Mouse (Mus musculus) heart, postnatal 0 days (tissue): ENCODE measurements around the gene Enpp1. TPM values are rescaled to one million over a fixed set of nuclear protein-coding genes. Genes with fewer than 3 reads are reported as not detected.
A peak's percentile ranks its signal among the peaks of the same experiment; 100 is the strongest.

ENCODE experiments used
- ATAC-seq: fragments of 200-750 bp; cut with Nextera tagmentation; 2 replicates; pipeline ENCODE4 v1.8.0; 2017; ENCODE audit warnings: low read depth, moderate number of reproducible peaks, moderate library complexity; ENCODE audit not compliant: insufficient read depth
- DNase-seq: peaks from one replicate; pipeline ENCODE4 v3.0.0-alpha.2; 2016; ENCODE audit warnings: low spot score
- H3K27ac ChIP-seq: fragments of 300-500 bp; sonication (generic); 2 replicates; pipeline ENCODE4 v1.5.1; 2014; ENCODE audit warnings: low read depth, mild to moderate bottlenecking
- H3K27me3 ChIP-seq: fragments of 300-500 bp; sonication (generic); 2 replicates; pipeline ENCODE4 v1.6.1; 2014; ENCODE audit warnings: low read length, mixed read lengths; ENCODE audit not compliant: control insufficient read depth, insufficient read depth
- H3K36me3 ChIP-seq: fragments of 300-500 bp; sonication (generic); replicated peaks from 2 replicates; pipeline ENCODE4 v1.6.1; 2014; ENCODE audit warnings: low read length, mixed read lengths; ENCODE audit not compliant: control insufficient read depth, insufficient read depth
- H3K4me1 ChIP-seq: fragments of 300-500 bp; sonication (generic); 2 replicates; pipeline ENCODE4 v1.6.1; 2014; ENCODE audit warnings: antibody characterized with exemption; ENCODE audit not compliant: control insufficient read depth, insufficient read depth
- H3K4me2 ChIP-seq: fragments of 300-500 bp; sonication (generic); 2 replicates; pipeline ENCODE4 v1.6.1; 2014; ENCODE audit warnings: low read depth, mild to moderate bottlenecking, low read length, moderate library complexity
- H3K4me3 ChIP-seq: fragments of 300-500 bp; sonication (generic); 2 replicates; pipeline ENCODE4 v1.5.1; 2014; ENCODE audit warnings: low read depth, low read length
- H3K9ac ChIP-seq: fragments of 300-500 bp; sonication (generic); replicated peaks from 2 replicates; pipeline ENCODE4 v1.6.1; 2014; ENCODE audit warnings: low read depth, low read length, mixed read lengths
- H3K9me3 ChIP-seq: fragments of 300-500 bp; sonication (generic); replicated peaks from 2 replicates; pipeline ENCODE4 v1.6.1; 2016; ENCODE audit warnings: low read length; ENCODE audit not compliant: control insufficient read depth
- CTCF ChIP-seq: IDR thresholded peaks from 2 replicates; pipeline ENCODE4 v1.5.1; 2016; ENCODE audit warnings: antibody characterized with exemption, control low read depth, low read depth
- EP300 ChIP-seq: IDR thresholded peaks from 2 replicates; pipeline ENCODE4 v1.6.1; 2016; ENCODE audit warnings: antibody characterized with exemption, low read depth
- WGBS: fragments of 180-500 bp; shearing (Covaris S2); extraction: QIAGEN DNeasy Blood & Tissue Kit; methylation state at CpG from one replicate; pipeline ENCODE4 v1.1.7; 2014; 5-methylcytosine and 5-hydroxymethylcytosine counted together
- polyA plus RNA-seq: library from polyadenylated mRNA; unstranded; fragments of >200 nt; fragmentation: Nextera tagmentation; extraction: Ambion mirVana; gene quantifications from 2 replicates; pipeline ENCODE4 v1.2.1, GENCODE M21; 2015
- total RNA-seq: library from RNA; depleted of rRNA; stranded (reverse); fragments of >200 nt; gene quantifications from 2 replicates; pipeline ENCODE4 v1.2.3, GENCODE M21; 2014; ENCODE audit warnings: low replicate concordance

The Enpp1 gene
- total and polyA plus RNA-seq, 2 experiments from 2014 or later, result 1.8 to 2.5 TPM

DNA sequence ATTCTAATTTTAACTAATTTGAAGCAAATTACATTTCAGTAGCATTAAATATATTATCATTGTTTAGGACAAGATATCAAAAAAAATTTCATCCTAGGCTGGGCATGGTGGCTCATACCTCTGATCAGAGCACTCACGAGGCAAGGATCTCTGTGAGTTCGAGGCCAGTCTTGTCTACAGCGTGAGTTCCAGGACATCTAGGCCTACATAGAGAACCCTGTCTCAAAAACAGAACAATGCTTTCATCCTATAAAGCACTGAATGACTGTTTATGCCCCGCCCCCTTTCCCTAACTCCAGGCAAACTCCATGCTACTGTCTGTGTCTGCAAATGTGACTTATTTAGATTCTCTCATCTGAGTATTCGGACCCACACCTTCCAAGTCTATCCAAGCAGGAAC lies 80.8 kb downstream of the Enpp1 start:
- ATAC-seq (no peak), DNase-seq (no peak)
- no peak overlapping the region for H3K9ac ChIP-seq
- H3K4me1 ChIP-seq, result peaks cover 7% of the 10 kb centered on the region
- H3K4me2 ChIP-seq, result no peak overlapping the region
- H3K27me3 ChIP-seq, result no peaks in the 10 kb centered on the region
- H3K36me3 ChIP-seq, result no peaks in the 10 kb centered on the region
- 88% methylated on average over 5 of the region's 5 CpGs for WGBS
- TF ChIP-seq EP300, result no peak
- TF ChIP-seq CTCF, result no peak
- H3K9me3 ChIP-seq, result no peaks in the 10 kb centered on the region
- no peak overlapping the region for H3K4me3 ChIP-seq
- H3K27ac ChIP-seq, result no peak overlapping the region

DNA sequence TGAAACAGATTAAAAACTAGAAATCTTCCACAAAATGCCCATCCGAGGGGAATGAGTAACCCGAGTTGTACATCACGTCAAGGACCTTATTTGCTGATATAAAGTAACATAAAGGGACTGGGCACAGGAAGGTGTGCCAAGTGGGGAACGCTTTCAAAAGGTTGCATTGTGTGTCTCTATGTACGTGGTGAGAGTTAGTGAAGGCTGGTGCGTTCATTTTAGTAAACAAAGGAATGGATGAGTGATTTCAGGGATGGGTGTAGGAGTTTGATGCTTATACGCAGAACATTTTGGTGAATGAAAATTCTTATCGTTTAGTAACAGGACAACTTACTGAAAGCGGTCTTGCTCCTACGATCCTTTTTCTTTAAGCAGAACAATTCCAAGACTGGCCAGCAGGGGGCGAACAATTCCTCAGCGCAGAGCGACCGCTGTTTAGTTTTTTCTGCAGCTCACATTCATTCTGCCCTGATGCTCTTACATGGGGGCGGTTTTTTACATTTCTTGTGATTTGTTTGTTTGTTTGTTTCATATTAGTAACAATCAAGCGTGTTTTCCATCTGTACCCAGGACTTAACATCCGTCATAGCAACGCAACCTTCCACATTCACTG lies 81.4 kb downstream of the Enpp1 start:
- whole genome bisulfite sequencing, result 21% methylated on average over 18 of the region's 18 CpGs
- H3K27ac ChIP-seq, result no peak overlapping the region
- peak; percentile 63 for DNase-seq
- no peak overlapping the region for H3K4me3 ChIP-seq
- peaks cover 7% of the 10 kb centered on the region for H3K4me1 ChIP-seq
- ATAC-seq, result 0 out of 2 replicates have a peak, but pooled peaks have one; percentile 24
- H3K27me3 ChIP-seq, result no peaks in the 10 kb centered on the region
- TF ChIP-seq EP300 (no peak), CTCF (peak; percentile 82)
- no peaks in the 10 kb centered on the region for H3K36me3 ChIP-seq
- no peak overlapping the region for H3K9ac ChIP-seq
- H3K4me2 ChIP-seq, result peak overlapping the region; percentile 30; the same call in 1 of the 2 replicates
- no peaks in the 10 kb centered on the region for H3K9me3 ChIP-seq

DNA sequence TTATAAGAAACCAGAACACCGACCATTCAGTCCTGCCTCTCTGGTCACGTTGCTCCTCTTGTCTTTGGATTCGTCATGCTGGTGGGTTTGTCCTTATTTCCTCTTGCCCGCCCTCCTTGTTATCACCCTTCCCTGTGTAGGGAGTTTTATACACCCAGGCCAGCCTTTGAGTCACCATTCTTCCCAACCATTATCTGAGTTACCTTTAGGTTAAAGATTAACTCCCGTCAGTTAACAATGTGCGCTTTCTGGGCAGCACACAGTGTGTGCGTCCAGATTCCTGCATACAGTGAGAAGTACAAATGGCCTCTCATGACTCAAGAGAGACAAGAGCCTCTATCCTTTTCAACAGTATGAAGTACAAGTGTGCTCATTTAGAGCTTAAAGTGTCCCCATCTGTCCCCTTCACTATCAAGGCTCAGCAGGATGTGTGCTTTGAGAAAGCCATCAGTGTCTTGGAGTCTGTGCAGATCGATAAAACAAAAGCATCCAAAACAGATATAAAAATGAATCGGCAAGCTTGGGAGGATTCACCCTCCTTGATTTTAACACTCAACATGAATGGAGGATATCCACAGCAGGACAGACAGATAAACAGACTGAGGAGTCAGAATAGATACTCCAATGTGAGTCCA lies 82.8 kb downstream of the Enpp1 start:
- TF ChIP-seq EP300 (no peak), CTCF (no peak)
- Histone ChIP-seq H3K9ac (no peak overlapping the region), H3K4me2 (peak overlapping the region; percentile 26), H3K36me3 (no peaks in the 10 kb centered on the region), H3K9me3 (no peaks in the 10 kb centered on the region), H3K27ac (no peak overlapping the region), H3K27me3 (no peaks in the 10 kb centered on the region), H3K4me3 (no peak overlapping the region), H3K4me1 (no peaks in the 10 kb centered on the region; the same call in none of the 2 replicates)
- WGBS, result 28% methylated on average over 9 of the region's 9 CpGs
- no peak for DNase-seq
- no peak for ATAC-seq

DNA sequence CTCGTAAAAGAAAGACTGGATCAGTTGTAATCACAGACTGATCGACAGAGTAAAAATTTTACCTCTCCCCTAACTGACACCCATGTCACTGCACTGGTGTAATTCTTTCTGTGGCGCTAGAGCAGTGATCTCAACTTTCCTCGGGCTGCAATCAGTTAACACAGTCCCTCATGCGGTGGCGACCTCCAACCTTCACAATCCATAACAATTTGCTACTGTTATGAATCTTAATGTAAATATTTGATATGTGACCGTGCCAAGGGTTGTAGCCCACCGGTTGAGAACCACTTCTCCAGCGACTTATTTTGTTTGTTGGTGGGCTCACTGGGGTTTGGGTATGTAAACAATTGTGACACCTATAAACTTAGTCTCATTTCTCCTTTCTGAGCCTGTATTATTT lies 83.5 kb downstream of the Enpp1 start:
- 67% methylated on average over 9 of the region's 9 CpGs for WGBS
- no peak overlapping the region for H3K27ac ChIP-seq

DNA sequence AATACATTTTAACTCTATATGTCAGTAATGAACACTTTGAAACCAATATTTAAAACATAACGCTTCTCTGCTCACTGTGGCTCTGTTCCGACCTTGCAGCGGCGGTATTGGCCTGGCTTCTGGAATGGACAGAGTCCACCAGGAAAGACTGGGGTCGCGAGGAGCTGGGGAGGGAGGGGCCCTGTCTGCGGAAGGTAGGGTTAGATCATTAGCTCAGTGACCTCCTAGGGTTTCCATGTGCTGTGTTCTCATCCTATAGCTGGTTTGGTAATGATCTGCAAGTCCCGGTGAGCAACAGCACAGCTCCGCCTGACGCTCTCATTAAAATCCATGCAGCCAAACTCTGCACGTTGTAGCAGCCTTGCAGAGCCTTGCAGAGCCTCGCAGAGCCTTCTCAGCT lies 84.7 kb downstream of the Enpp1 start:
- ATAC-seq (no peak), DNase-seq (no peak)
- WGBS, result 69% methylated on average over 12 of the region's 12 CpGs
- no peak overlapping the region for H3K4me3 ChIP-seq
- no peaks in the 10 kb centered on the region; the same call in 1 of the 2 replicates for H3K4me1 ChIP-seq
- H3K36me3 ChIP-seq, result no peaks in the 10 kb centered on the region
- H3K4me2 ChIP-seq, result no peak overlapping the region
- H3K9me3 ChIP-seq, result no peaks in the 10 kb centered on the region
- H3K9ac ChIP-seq, result no peak overlapping the region
- TF ChIP-seq CTCF, result no peak
- no peak for TF ChIP-seq EP300
- H3K27me3 ChIP-seq, result no peaks in the 10 kb centered on the region
- no peak overlapping the region for H3K27ac ChIP-seq

More for the DNA sequence above, 83.5 kb downstream of the Enpp1 start:
- peak overlapping the region; percentile 26 for H3K4me2 ChIP-seq
- DNase-seq (no peak), ATAC-seq (no peak)
- H3K4me1 ChIP-seq, result no peaks in the 10 kb centered on the region; the same call in 1 of the 2 replicates
- H3K9me3 ChIP-seq, result no peaks in the 10 kb centered on the region
- TF ChIP-seq CTCF (no peak), EP300 (no peak)
- H3K9ac ChIP-seq, result no peak overlapping the region
- H3K4me3 ChIP-seq, result no peak overlapping the region
- no peaks in the 10 kb centered on the region for H3K36me3 ChIP-seq
- no peaks in the 10 kb centered on the region for H3K27me3 ChIP-seq
